Mouse (Mus musculus) liver, postnatal 0 days (tissue): Measurements from ENCODE around the gene Pigv. TPM values are rescaled to one million over a fixed set of nuclear protein-coding genes. Genes with fewer than 3 reads are reported as not detected.
A peak's percentile ranks its signal among the peaks of the same experiment; 100 is the strongest.

ENCODE experiments used
- ATAC-seq: fragments of 200-750 bp; cut with Nextera tagmentation; 2 replicates; pipeline ENCODE4 v1.8.0; 2017; ENCODE audit warnings: mild to moderate bottlenecking, moderate library complexity
- DNase-seq: peaks from one replicate; pipeline ENCODE4 v3.0.0-alpha.2; 2016
- H3K27ac ChIP-seq: fragments of 300-500 bp; sonication (generic); 2 replicates; pipeline ENCODE4 v1.5.1; 2014; ENCODE audit warnings: antibody characterized with exemption, moderate library complexity, mild to moderate bottlenecking, low read depth
- H3K27me3 ChIP-seq: fragments of 300-500 bp; sonication (generic); 2 replicates; pipeline ENCODE4 v1.6.1; 2014; ENCODE audit warnings: low read length, control low read depth, mixed read lengths; ENCODE audit not compliant: insufficient read depth
- H3K36me3 ChIP-seq: fragments of 300-500 bp; sonication (generic); replicated peaks from 2 replicates; pipeline ENCODE4 v1.6.1; 2014; ENCODE audit warnings: mild to moderate bottlenecking, control low read depth, low read length, moderate library complexity, mixed read lengths; ENCODE audit not compliant: insufficient read depth
- H3K4me1 ChIP-seq: fragments of 300-500 bp; sonication (generic); 2 replicates; pipeline ENCODE4 v1.6.1; 2014; ENCODE audit warnings: antibody characterized with exemption, mild to moderate bottlenecking, control low read depth; ENCODE audit not compliant: insufficient read depth
- H3K4me2 ChIP-seq: fragments of 300-500 bp; sonication (generic); 2 replicates; pipeline ENCODE4 v1.6.1; 2014; ENCODE audit warnings: low read depth, mild to moderate bottlenecking, low read length, moderate library complexity, mixed read lengths
- H3K4me3 ChIP-seq: fragments of 300-500 bp; sonication (generic); 2 replicates; pipeline ENCODE4 v1.5.1; 2014; ENCODE audit warnings: low read depth, low read length
- H3K9ac ChIP-seq: fragments of 300-500 bp; sonication (generic); replicated peaks from 2 replicates; pipeline ENCODE4 v1.6.1; 2014; ENCODE audit warnings: mild to moderate bottlenecking, moderate library complexity
- H3K9me3 ChIP-seq: fragments of 300-500 bp; sonication (generic); 2 replicates; pipeline ENCODE4 v1.6.1; 2016; ENCODE audit warnings: mild to moderate bottlenecking, control low read depth, low read length, mixed read lengths
- CTCF ChIP-seq: sonication (generic); IDR thresholded peaks from 2 replicates; pipeline ENCODE4 v1.5.1; 2016; ENCODE audit warnings: antibody characterized with exemption, low read depth
- EP300 ChIP-seq: IDR thresholded peaks from 2 replicates; pipeline ENCODE4 v1.6.1; 2016; ENCODE audit warnings: antibody characterized with exemption, low read depth, mild to moderate bottlenecking
- WGBS: fragments of 180-500 bp; shearing (Covaris S2); extraction: QIAGEN DNeasy Blood & Tissue Kit; methylation state at CpG from one replicate; pipeline ENCODE4 v1.1.7; 2014; ENCODE audit not compliant: insufficient replicate concordance; 5-methylcytosine and 5-hydroxymethylcytosine counted together
- polyA plus RNA-seq: library from polyadenylated mRNA; unstranded; fragments of >200 nt; fragmentation: Nextera tagmentation; extraction: Ambion mirVana; gene quantifications from 2 replicates; pipeline ENCODE4 v1.2.1, GENCODE M21; 2015

Pigv gene
- polyA plus RNA-seq, 1 experiment from 2014 or later: 5.9 TPM

- H3K9ac ChIP-seq: no peak overlapping the region
- no peak overlapping the region for H3K27ac ChIP-seq
- H3K27me3 ChIP-seq: no peaks in the 10 kb centered on the region
- peaks cover 97% of the 10 kb centered on the region for H3K36me3 ChIP-seq
- no peak overlapping the region for H3K4me3 ChIP-seq
- no peak for ATAC-seq
- H3K9me3 ChIP-seq: no peaks in the 10 kb centered on the region
- DNase-seq: no peak
- no peaks in the 10 kb centered on the region for H3K4me1 ChIP-seq
- H3K4me2 ChIP-seq: no peak overlapping the region
- WGBS: 90% methylated on average over 5 of the region's 5 CpGs
- TF ChIP-seq EP300: no peak
- no peak for TF ChIP-seq CTCF
Observed at GRCm38 (mm10) chr4:133687126-133687525, 14.7 kb upstream of the Pigv start.

GRCm38 (mm10) chr4:133686512-133686911, 14.1 kb upstream of the Pigv start:
- 89% methylated on average over 11 of the region's 11 CpGs for WGBS
- Histone ChIP-seq H3K27me3 (no peaks in the 10 kb centered on the region), H3K9ac (no peak overlapping the region), H3K27ac (no peak overlapping the region), H3K36me3 (peaks cover 97% of the 10 kb centered on the region), H3K4me1 (no peaks in the 10 kb centered on the region), H3K4me3 (no peak overlapping the region), H3K9me3 (no peaks in the 10 kb centered on the region), H3K4me2 (no peak overlapping the region)
- DNase-seq (no peak), ATAC-seq (no peak)
- TF ChIP-seq EP300: no peak

GRCm38 (mm10) chr4:133680206-133680786, 7.8 kb upstream of the Pigv start:
- WGBS: 83% methylated on average over 14 of the region's 14 CpGs
- H3K4me1 ChIP-seq: peaks cover 17% of the 10 kb centered on the region
- DNase-seq: no peak
- no peak for TF ChIP-seq CTCF
- 0 out of 2 replicates have a peak, but pooled peaks have one; percentile 40 for TF ChIP-seq EP300
- no peak overlapping the region for H3K4me3 ChIP-seq
- peak overlapping the region; percentile 66 for H3K27ac ChIP-seq
- H3K4me2 ChIP-seq: no peak overlapping the region
- H3K9ac ChIP-seq: no peak overlapping the region
- no peaks in the 10 kb centered on the region for H3K9me3 ChIP-seq
- H3K36me3 ChIP-seq: peaks cover 55% of the 10 kb centered on the region
- no peaks in the 10 kb centered on the region for H3K27me3 ChIP-seq
- peak; percentile 62 for ATAC-seq

GRCm38 (mm10) chr4:133679629-133680028, 7.2 kb upstream of the Pigv start:
- TF ChIP-seq EP300 (no peak), CTCF (no peak)
- no peak overlapping the region for H3K4me2 ChIP-seq
- H3K4me3 ChIP-seq: no peak overlapping the region
- H3K27ac ChIP-seq: peak overlapping the region; percentile 66; the same call in 1 of the 2 replicates
- H3K9ac ChIP-seq: no peak overlapping the region
- peaks cover 23% of the 10 kb centered on the region for H3K4me1 ChIP-seq
- DNase-seq (no peak), ATAC-seq (no peak)
- H3K27me3 ChIP-seq: no peaks in the 10 kb centered on the region
- 82% methylated on average over 7 of the region's 7 CpGs for WGBS
- no peaks in the 10 kb centered on the region for H3K9me3 ChIP-seq
- peaks cover 48% of the 10 kb centered on the region for H3K36me3 ChIP-seq

- Histone ChIP-seq H3K4me2 (no peak overlapping the region), H3K36me3 (peaks cover 26% of the 10 kb centered on the region), H3K9me3 (no peaks in the 10 kb centered on the region), H3K27me3 (no peaks in the 10 kb centered on the region), H3K9ac (no peak overlapping the region), H3K4me1 (peaks cover 38% of the 10 kb centered on the region), H3K4me3 (no peak overlapping the region), H3K27ac (0 out of 2 replicates have a peak overlapping the region, but pooled peaks have one; percentile 16)
- no peak for DNase-seq
- ATAC-seq: no peak
- no peak for TF ChIP-seq CTCF
- no peak for TF ChIP-seq EP300
- 60% methylated on average over 7 of the region's 7 CpGs for WGBS
Observed at GRCm38 (mm10) chr4:133677266-133677665, 4.8 kb upstream of the Pigv start.

GRCm38 (mm10) chr4:133676189-133676588, 3.7 kb upstream of the Pigv start:
- H3K4me2 ChIP-seq: peak overlapping the region; percentile 36
- DNase-seq (no peak), ATAC-seq (no peak)
- no peak overlapping the region for H3K4me3 ChIP-seq
- peaks cover 38% of the 10 kb centered on the region for H3K4me1 ChIP-seq
- H3K9me3 ChIP-seq: no peaks in the 10 kb centered on the region
- H3K27me3 ChIP-seq: no peaks in the 10 kb centered on the region
- no peak for TF ChIP-seq EP300
- no peak for TF ChIP-seq CTCF
- peaks cover 15% of the 10 kb centered on the region for H3K36me3 ChIP-seq
- H3K27ac ChIP-seq: peak overlapping the region; percentile 100
- H3K9ac ChIP-seq: peak overlapping the region; percentile 50
- WGBS: 36% methylated on average over 3 of the region's 3 CpGs
